11 mouse cellular contexts compared by ENCODE assay signal in genomic region chr1:88668353-88668752, GRCm38 (mm10). TPM values are rescaled to one million over a fixed set of nuclear protein-coding genes. Genes with fewer than 3 reads are reported as not detected.
A peak's percentile ranks its signal among the peaks of the same experiment; 100 is the strongest.
DNase-seq lines count a peak whose midpoint lies in the region; ATAC-seq and TF ChIP-seq lines count a peak whose summit lies in the region.
"Had no signal": no experiment of that assay in that cellular context is flagged by ENCODE, and none has a peak within 500 bp of the region (broad histone marks: within the 10 kb centered on the region; RNA-seq: fewer than 3 reads in every experiment).

No protein-coding gene starts in this region.

- no peak overlapping the region for H3K9ac ChIP-seq in heart, embryonic 12.5 days
- no peak overlapping the region for H3K9ac ChIP-seq in forebrain, postnatal 0 days
- no peak overlapping the region for H3K9ac ChIP-seq in midbrain, embryonic 16.5 days (ENCODE audit: low read depth, low read length)

- TF ChIP-seq POLR2A in brain, embryonic 14.5 days (IDR thresholded peaks at IDR 0.05; ENCODE audit: borderline replicate concordance, extremely low read depth, insufficient read depth, insufficient read length, poor library complexity, severe bottlenecking), result no peak

- H3K9me3 ChIP-seq in heart, embryonic 12.5 days (replicated peaks), result no peaks in the 10 kb centered on the region
- H3K9me3 ChIP-seq in forebrain, postnatal 0 days (ENCODE audit: low read length), result no peaks in the 10 kb centered on the region
- H3K9me3 ChIP-seq in midbrain, embryonic 16.5 days (replicated peaks; ENCODE audit: control insufficient read depth, low read length, poor library complexity, severe bottlenecking), result no peaks in the 10 kb centered on the region

- no peak for DNase-seq in heart, adult 18-20 months
- peak; percentile 73 for DNase-seq in brain, embryonic 14.5 days (ENCODE audit: low read depth)
- peak; percentile 20 for DNase-seq in forebrain, postnatal 0 days
- DNase-seq in cerebellum, adult 18-20 months, result no peak
- no peak for DNase-seq in layer of hippocampus, adult 9-10 months (ENCODE audit: low spot score)
- no peak for DNase-seq in gastrocnemius, postnatal 10 days
- DNase-seq: layer of hippocampus, adult 9-11 months; lung, postnatal 4 days had no signal

- H3K4me2 ChIP-seq in heart, embryonic 12.5 days, result peak overlapping the region; percentile 41
- H3K4me2 ChIP-seq in forebrain, postnatal 0 days (ENCODE audit: low read depth), result no peak overlapping the region
- no peak overlapping the region for H3K4me2 ChIP-seq in midbrain, embryonic 16.5 days (ENCODE audit: low read length)

- no peaks in the 10 kb centered on the region for H3K36me3 ChIP-seq in heart, embryonic 12.5 days
- H3K36me3 ChIP-seq in forebrain, postnatal 0 days (ENCODE audit: insufficient read depth), result no peaks in the 10 kb centered on the region
- H3K36me3 ChIP-seq in midbrain, embryonic 16.5 days (ENCODE audit: control insufficient read depth, insufficient read depth, low read length), result no peaks in the 10 kb centered on the region

- no peak overlapping the region for H3K4me3 ChIP-seq in heart, embryonic 12.5 days
- no peak overlapping the region for H3K4me3 ChIP-seq in forebrain, postnatal 0 days (ENCODE audit: low read depth, low read length)
- H3K4me3 ChIP-seq in midbrain, embryonic 16.5 days (ENCODE audit: low read depth, low read length), result no peak overlapping the region

- peaks cover 16% of the 10 kb centered on the region for H3K4me1 ChIP-seq in heart, embryonic 12.5 days (replicated peaks)
- no peaks in the 10 kb centered on the region for H3K4me1 ChIP-seq in forebrain, postnatal 0 days (ENCODE audit: insufficient read depth)
- H3K4me1 ChIP-seq in midbrain, embryonic 16.5 days (ENCODE audit: control insufficient read depth, insufficient read depth, low read length), result 0 out of 2 replicates have a peak, but pooled peaks cover 7% of the 10 kb centered on the region

- no peak overlapping the region for H3K27ac ChIP-seq in heart, embryonic 12.5 days (ENCODE audit: poor library complexity, severe bottlenecking)
- peak overlapping the region; percentile 29; the same call in 1 of the 2 replicates for H3K27ac ChIP-seq in forebrain, postnatal 0 days (ENCODE audit: low read depth, low read length)
- peak overlapping the region; percentile 45; the same call in 1 of the 2 replicates for H3K27ac ChIP-seq in midbrain, embryonic 16.5 days (ENCODE audit: low read length)

- no peak for TF ChIP-seq CTCF in brain, embryonic 14.5 days (IDR thresholded peaks at IDR 0.05; ENCODE audit: borderline replicate concordance, extremely low read depth, insufficient read depth, insufficient read length)
- TF ChIP-seq CTCF in forebrain, postnatal 0 days (IDR thresholded peaks at IDR 0.05; ENCODE audit: low read depth), result no peak

- H3K27me3 ChIP-seq in heart, embryonic 12.5 days (replicated peaks), result no peaks in the 10 kb centered on the region
- H3K27me3 ChIP-seq in forebrain, postnatal 0 days (ENCODE audit: insufficient read depth, low read length), result no peaks in the 10 kb centered on the region
- H3K27me3 ChIP-seq in midbrain, embryonic 16.5 days (ENCODE audit: control insufficient read depth, insufficient read depth, low read depth, low read length), result no peaks in the 10 kb centered on the region

- ATAC-seq in heart, embryonic 12.5 days (ENCODE audit: insufficient number of reproducible peaks, low FRiP score), result no peak
- peak; percentile 78 for ATAC-seq in forebrain, postnatal 0 days
- peak; percentile 51 for ATAC-seq in midbrain, embryonic 16.5 days
- ATAC-seq: intestine, embryonic 16.5 days had no signal

- 8% methylated on average over 7 of the region's 7 CpGs for WGBS in heart, embryonic 12.5 days
- WGBS in forebrain, postnatal 0 days, result 11% methylated on average over 7 of the region's 7 CpGs
- 1% methylated on average over 7 of the region's 7 CpGs for WGBS in midbrain, embryonic 16.5 days

RNA-seq across cellular contexts. Expression of gene Arl4c, which starts 33.7 kb away (rescaled TPM):
- polyA plus RNA-seq in heart, embryonic 12.5 days (2016; fragmentation: Nextera tagmentation; extraction: Ambion mirVana), result 12.1 and 12.6 TPM in 2 replicates
- 1 to 10 TPM; 4.7 to 5.5 TPM for total RNA-seq in heart, adult 18-20 months (2021)
- 41.9 and 64.4 TPM in 2 replicates for polyA plus RNA-seq in brain, embryonic 14.5 days (2012; rRNA removed)
- total RNA-seq in forebrain, postnatal 0 days (2014; rRNA removed), result 95.6 and 106 TPM in 2 replicates
- 30.2 and 40.2 TPM in 2 replicates for polyA plus RNA-seq in forebrain, postnatal 0 days (2015; fragmentation: Nextera tagmentation; extraction: Ambion mirVana)
- 54.6 and 55.0 TPM in 2 replicates for polyA plus RNA-seq in midbrain, embryonic 16.5 days (2015; fragmentation: Nextera tagmentation; extraction: Ambion mirVana)
- total RNA-seq in gastrocnemius, postnatal 10 days (2021), result 1 to 10 TPM; 4.4 to 6.3 TPM

Comparison
In these comparisons a context has a peak if more than half of its experiments do, and no peak if none do; other contexts are left out.
1. DNase-seq: peak in brain, embryonic 14.5 days (single experiment) and forebrain, postnatal 0 days (single experiment); none in heart, adult 18-20 months (0 of 2), cerebellum, adult 18-20 months (0 of 2), layer of hippocampus, adult 9-10 months (single experiment) and gastrocnemius, postnatal 10 days (single experiment).